Comparison of ENCODE assay signal across 8 mouse cellular contexts in genomic region chr11:70451797-70452498, GRCm38 (mm10). TPM values are rescaled to one million over a fixed set of nuclear protein-coding genes. Genes with fewer than 3 reads are reported as not detected.
DNase-seq lines count a peak whose midpoint lies in the region; ATAC-seq lines count a peak whose summit lies in the region.

Gene Med11 (plus strand): TSS chr11:70451919.

- H3K4me2 ChIP-seq in forebrain, embryonic 14.5 days (ENCODE audit: low read length), result peak within 1 kb of the TSS; percentile 57
- H3K4me2 ChIP-seq in neural tube, embryonic 15.5 days, result peak within 1 kb of the TSS; percentile 68

- WGBS in forebrain, embryonic 14.5 days, result under 1% methylated on average over 46 of the region's 46 CpGs
- WGBS in neural tube, embryonic 15.5 days, result under 1% methylated on average over 45 of the region's 46 CpGs

- peaks cover 9% of the 10 kb centered on the region; the same call in 1 of the 2 replicates for H3K4me1 ChIP-seq in forebrain, embryonic 14.5 days (ENCODE audit: control insufficient read depth, insufficient read depth, low read length)
- H3K4me1 ChIP-seq in neural tube, embryonic 15.5 days, result peaks cover 26% of the 10 kb centered on the region

- intact Hi-C loops in heart, postnatal 14 days (cut with DNase I), result loop anchor here (2.0 kb wide), 3 partner anchors 19 to 53 kb away; partner anchors contain the start of genes Arrb2 and Tm4sf5

- H3K9me3 ChIP-seq in forebrain, embryonic 14.5 days (replicated peaks; ENCODE audit: control insufficient read depth, low read length), result no peaks in the 10 kb centered on the region
- no peaks in the 10 kb centered on the region for H3K9me3 ChIP-seq in neural tube, embryonic 15.5 days (replicated peaks)

- no peaks in the 10 kb centered on the region for H3K27me3 ChIP-seq in forebrain, embryonic 14.5 days (replicated peaks; ENCODE audit: control insufficient read depth, insufficient read depth, low read length)
- H3K27me3 ChIP-seq in neural tube, embryonic 15.5 days (replicated peaks), result no peaks in the 10 kb centered on the region

- peaks cover 4% of the 10 kb centered on the region; the same call in 1 of the 2 replicates for H3K36me3 ChIP-seq in forebrain, embryonic 14.5 days (ENCODE audit: control insufficient read depth, insufficient read depth, low read length)
- peaks cover 5% of the 10 kb centered on the region; the same call in 1 of the 2 replicates for H3K36me3 ChIP-seq in neural tube, embryonic 15.5 days

- DNase-seq in ES-CJ7 (ENCODE audit: low read depth, low spot score), result peak; percentile 99
- DNase-seq in cerebellum, adult 11 months, result peak; percentile 96
- peak; percentile 96 for DNase-seq in forebrain, embryonic 14.5 days (ENCODE audit: low spot score)
- DNase-seq in heart, postnatal 14 days, result peak; percentile 96
- peak; percentile 95 for DNase-seq in layer of hippocampus, adult 11-12 months (ENCODE audit: low spot score)
- DNase-seq in lung, adult 18-20 months, result peak; percentile 99
- DNase-seq in testis, postnatal 14 days (ENCODE audit: low spot score), result peak; percentile 93

- peak within 1 kb of the TSS; percentile 58 for H3K4me3 ChIP-seq in forebrain, embryonic 14.5 days (ENCODE audit: low read depth, low read length)
- H3K4me3 ChIP-seq in neural tube, embryonic 15.5 days (replicated peaks), result peak within 1 kb of the TSS; percentile 73

- H3K9ac ChIP-seq in forebrain, embryonic 14.5 days (ENCODE audit: low read length), result peak within 1 kb of the TSS; percentile 80
- H3K9ac ChIP-seq in neural tube, embryonic 15.5 days (replicated peaks), result peak within 1 kb of the TSS; percentile 86

- peak within 1 kb of the TSS; percentile 95 for H3K27ac ChIP-seq in forebrain, embryonic 14.5 days (ENCODE audit: low read depth, low read length)
- peak within 1 kb of the TSS; percentile 98 for H3K27ac ChIP-seq in neural tube, embryonic 15.5 days (replicated peaks)

- peak; percentile 97 for ATAC-seq in forebrain, embryonic 14.5 days
- peak; percentile 96 for ATAC-seq in neural tube, embryonic 15.5 days (ENCODE audit: low FRiP score)

RNA-seq across cellular contexts. Expression of gene Med11, which starts in this region (rescaled TPM):
- polyA plus RNA-seq in forebrain, embryonic 14.5 days (2014; fragmentation: Nextera tagmentation; extraction: Ambion mirVana), result 49.2 and 54.3 TPM in 2 replicates
- total RNA-seq in heart, postnatal 14 days (2021), result 1 to 10 TPM; 7.3 to 8.5 TPM
- 44.4 and 45.0 TPM in 2 replicates for polyA plus RNA-seq in neural tube, embryonic 15.5 days (2015; fragmentation: Nextera tagmentation; extraction: Ambion mirVana)

Comparison
In these comparisons a context has a peak if more than half of its experiments do, and no peak if none do; other contexts are left out.
1. Peak in every context shown above with its lines: DNase-seq, ATAC-seq, H3K4me3 ChIP-seq and H3K27ac ChIP-seq.